Mouse (Mus musculus): ENCODE results near the gene Txlnb. TPM values are rescaled to one million over a fixed set of nuclear protein-coding genes. Genes with fewer than 3 reads are reported as not detected.
A peak's percentile ranks its signal among the peaks of the same experiment; 100 is the strongest.
"Not testable (repeated sequence)": the region's sequence is repeated elsewhere in the genome, so short reads cannot be mapped to it uniquely, and the experiment has no call there.

Gene Txlnb
- polyA plus RNA-seq, 1 experiment from 2014 or later = 4.7 TPM

DNA sequence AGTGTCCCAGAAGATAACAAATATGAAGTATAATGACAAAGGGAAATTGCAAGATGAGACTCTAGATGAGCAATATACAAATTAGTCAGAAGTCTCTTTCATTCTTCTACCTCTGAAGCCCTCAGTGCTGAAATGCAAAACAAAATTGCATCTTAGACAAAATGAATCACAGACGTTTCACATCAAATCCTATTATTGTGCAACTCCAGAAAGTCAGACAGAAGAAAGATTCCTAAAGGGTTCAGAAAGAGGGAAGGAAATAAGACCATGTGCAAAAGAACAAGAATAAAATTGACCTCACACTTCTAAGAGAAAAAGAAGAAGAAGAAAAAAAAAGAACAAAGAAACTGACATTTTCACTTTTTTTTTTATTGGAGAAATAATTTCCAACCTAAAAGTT lies 8.1 kb upstream of the Txlnb start:
- Histone ChIP-seq H3K9me3 (replicated peaks) (no peaks in the 10 kb centered on the region), H3K36me3 (no peaks in the 10 kb centered on the region), H3K27me3 (ENCODE audit: low read depth, poor library complexity, severe bottlenecking) (no peaks in the 10 kb centered on the region), H3K4me1 (no peaks in the 10 kb centered on the region), H3K4me3 (no peak overlapping the region), H3K27ac (replicated peaks) (no peak overlapping the region)
- WGBS = 83% methylated on average over 1 of the region's 1 CpGs
- DNase-seq (ENCODE audit: low spot score) = no peak

GRCm38 (mm10) chr10:17788347-17788746 lies 7.7 kb upstream of the Txlnb start:
- Histone ChIP-seq H3K9me3 (replicated peaks) (no peaks in the 10 kb centered on the region), H3K36me3 (no peaks in the 10 kb centered on the region), H3K27me3 (ENCODE audit: low read depth, poor library complexity, severe bottlenecking) (no peaks in the 10 kb centered on the region), H3K4me1 (no peaks in the 10 kb centered on the region), H3K4me3 (no peak overlapping the region), H3K27ac (replicated peaks) (no peak overlapping the region)
- DNase-seq (ENCODE audit: low spot score) = no peak
- WGBS = 91% methylated on average over 4 of the region's 4 CpGs

DNA sequence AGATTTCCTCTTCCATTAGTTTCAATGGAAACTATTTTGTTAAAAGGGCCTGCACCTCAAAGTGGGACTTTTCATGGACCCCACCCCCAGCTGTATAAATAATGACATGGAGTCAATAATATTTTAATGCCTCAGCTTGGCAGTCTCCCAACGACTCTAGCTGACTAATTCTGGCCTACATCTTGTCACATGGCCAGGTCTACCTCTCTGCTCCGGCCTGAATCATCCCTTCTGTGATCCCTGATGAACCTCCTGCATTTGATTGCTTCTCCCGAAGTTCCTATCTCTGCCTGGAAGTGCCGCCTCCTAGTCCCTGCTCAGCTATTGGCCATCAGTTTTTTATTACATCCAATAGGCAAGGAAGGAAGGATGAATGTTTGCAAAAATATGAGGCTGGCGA lies 2.1 kb upstream of the Txlnb start:
- no peak for DNase-seq (ENCODE audit: low spot score)
- WGBS = 90% methylated on average over 5 of the region's 5 CpGs

GRCm38 (mm10) chr10:17794443-17794842 lies 1.6 kb upstream of the Txlnb start:
- DNase-seq (ENCODE audit: low spot score) = no peak
- WGBS = 87% methylated on average over 5 of the region's 5 CpGs

More for the DNA sequence above, 2.1 kb upstream of the Txlnb start:
- peaks cover 33% of the 10 kb centered on the region for H3K4me1 ChIP-seq
- H3K9me3 ChIP-seq (replicated peaks) = 0 out of 2 replicates have a peak, but pooled peaks cover under 1% of the 10 kb centered on the region
- H3K36me3 ChIP-seq = peaks cover under 1% of the 10 kb centered on the region; the same call in 1 of the 2 replicates
- no peak overlapping the region for H3K4me3 ChIP-seq
- no peaks in the 10 kb centered on the region for H3K27me3 ChIP-seq (ENCODE audit: low read depth, poor library complexity, severe bottlenecking)
- no peak overlapping the region for H3K27ac ChIP-seq (replicated peaks)

GRCm38 (mm10) chr10:17795227-17795626 lies 799 bp upstream of the Txlnb start:
- WGBS = 88% methylated on average over 4 of the region's 4 CpGs
- Histone ChIP-seq H3K9me3 (replicated peaks) (0 out of 2 replicates have a peak, but pooled peaks cover 4% of the 10 kb centered on the region), H3K4me1 (peaks cover 33% of the 10 kb centered on the region), H3K27me3 (ENCODE audit: low read depth, poor library complexity, severe bottlenecking) (no peaks in the 10 kb centered on the region), H3K4me3 (no peak overlapping the region), H3K27ac (replicated peaks) (peak overlapping the region; percentile 91), H3K36me3 (peaks cover 7% of the 10 kb centered on the region; the same call in 1 of the 2 replicates)
- DNase-seq (ENCODE audit: low spot score) = no peak

More at GRCm38 (mm10) chr10:17794443-17794842, 1.6 kb upstream of the Txlnb start:
- Histone ChIP-seq H3K9me3 (replicated peaks) (0 out of 2 replicates have a peak, but pooled peaks cover 4% of the 10 kb centered on the region), H3K27ac (replicated peaks) (no peak overlapping the region), H3K4me1 (peaks cover 33% of the 10 kb centered on the region), H3K4me3 (no peak overlapping the region), H3K27me3 (ENCODE audit: low read depth, poor library complexity, severe bottlenecking) (no peaks in the 10 kb centered on the region), H3K36me3 (peaks cover 6% of the 10 kb centered on the region; the same call in 1 of the 2 replicates)

DNA sequence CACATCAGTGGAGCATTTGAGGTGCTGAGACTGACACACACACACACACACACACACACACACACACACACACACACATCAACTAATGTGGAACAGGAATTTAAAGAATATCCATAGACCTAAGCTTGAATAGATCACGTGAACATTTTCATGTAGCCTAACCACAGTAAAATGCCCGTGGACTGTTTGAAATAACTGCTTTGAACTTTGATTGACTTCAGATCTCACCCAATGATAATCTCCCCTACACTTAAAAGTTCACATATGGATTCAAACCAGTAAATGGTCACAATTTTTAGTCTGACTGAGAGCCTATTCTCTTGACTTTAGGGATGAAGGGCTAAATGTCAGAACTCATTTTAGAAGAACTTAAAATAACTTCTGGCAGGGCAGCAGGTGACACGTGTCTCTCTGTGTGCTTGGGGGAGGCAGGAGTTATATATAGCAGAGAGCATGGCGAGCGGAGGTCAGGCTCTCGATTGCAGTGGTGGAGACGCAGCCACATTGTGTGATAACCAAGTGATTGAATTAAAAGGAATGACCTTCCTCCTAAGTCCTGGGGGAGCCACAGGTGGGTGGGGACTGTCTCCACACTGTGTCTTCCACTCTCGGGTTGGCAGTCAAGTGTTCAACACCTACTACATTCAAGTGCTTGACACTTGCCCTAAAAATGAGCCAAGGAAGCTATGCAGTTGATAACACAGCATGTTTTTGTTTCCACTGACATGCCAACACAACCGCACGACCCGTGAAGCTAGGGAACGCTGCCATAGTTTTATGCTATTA lies 1.0 kb downstream of the Txlnb start:
- H3K4me1 ChIP-seq = peaks cover 33% of the 10 kb centered on the region
- WGBS = 83% methylated on average over 12 of the region's 12 CpGs
- H3K9me3 ChIP-seq (replicated peaks) = 0 out of 2 replicates have a peak, but pooled peaks cover 4% of the 10 kb centered on the region
- DNase-seq (ENCODE audit: low spot score) = no peak
- peak overlapping the region; percentile 49 for H3K4me3 ChIP-seq
- no peaks in the 10 kb centered on the region for H3K27me3 ChIP-seq (ENCODE audit: low read depth, poor library complexity, severe bottlenecking)
- peaks cover 7% of the 10 kb centered on the region; the same call in 1 of the 2 replicates for H3K36me3 ChIP-seq
- H3K27ac ChIP-seq (replicated peaks) = peak overlapping the region; percentile 91

GRCm38 (mm10) chr10:17797681-17798080 lies 1.7 kb downstream of the Txlnb start:
- Histone ChIP-seq H3K27me3 (ENCODE audit: low read depth, poor library complexity, severe bottlenecking) (no peaks in the 10 kb centered on the region), H3K4me1 (peaks cover 33% of the 10 kb centered on the region), H3K27ac (replicated peaks) (0 out of 2 replicates have a peak overlapping the region, but pooled peaks have one; percentile 91), H3K9me3 (replicated peaks) (0 out of 2 replicates have a peak, but pooled peaks cover 4% of the 10 kb centered on the region), H3K36me3 (peaks cover 7% of the 10 kb centered on the region; the same call in 1 of the 2 replicates), H3K4me3 (no peak overlapping the region)
- no peak for DNase-seq (ENCODE audit: low spot score)
- WGBS = 86% methylated on average over 3 of the region's 3 CpGs

DNA sequence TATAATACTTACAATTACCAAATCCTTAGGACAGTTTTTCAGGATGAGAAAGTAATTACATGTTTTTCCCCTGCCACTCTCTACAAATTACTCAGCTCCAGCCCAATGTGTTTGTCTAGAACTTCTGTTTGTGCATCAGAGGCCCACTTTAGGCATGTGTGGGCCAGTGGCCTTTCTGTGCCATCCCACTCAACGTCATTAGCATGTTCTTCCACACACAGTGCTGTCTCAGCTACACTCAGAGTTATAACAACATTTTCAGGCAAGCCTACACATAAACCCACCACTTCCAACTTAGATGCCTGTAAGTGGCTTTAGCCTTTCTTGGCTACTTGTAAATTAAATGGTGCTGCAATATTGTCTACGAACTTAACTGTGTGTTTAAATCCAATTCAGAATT lies 5.8 kb downstream of the Txlnb start:
- 87% methylated on average over 2 of the region's 2 CpGs for WGBS
- peaks cover 12% of the 10 kb centered on the region for H3K4me1 ChIP-seq
- 0 out of 2 replicates have a peak, but pooled peaks cover 4% of the 10 kb centered on the region for H3K9me3 ChIP-seq (replicated peaks)
- peaks cover 7% of the 10 kb centered on the region; the same call in 1 of the 2 replicates for H3K36me3 ChIP-seq
- H3K27me3 ChIP-seq (ENCODE audit: low read depth, poor library complexity, severe bottlenecking) = no peaks in the 10 kb centered on the region
- DNase-seq (ENCODE audit: low spot score) = no peak
- no peak overlapping the region for H3K27ac ChIP-seq (replicated peaks)
- H3K4me3 ChIP-seq = no peak overlapping the region

DNA sequence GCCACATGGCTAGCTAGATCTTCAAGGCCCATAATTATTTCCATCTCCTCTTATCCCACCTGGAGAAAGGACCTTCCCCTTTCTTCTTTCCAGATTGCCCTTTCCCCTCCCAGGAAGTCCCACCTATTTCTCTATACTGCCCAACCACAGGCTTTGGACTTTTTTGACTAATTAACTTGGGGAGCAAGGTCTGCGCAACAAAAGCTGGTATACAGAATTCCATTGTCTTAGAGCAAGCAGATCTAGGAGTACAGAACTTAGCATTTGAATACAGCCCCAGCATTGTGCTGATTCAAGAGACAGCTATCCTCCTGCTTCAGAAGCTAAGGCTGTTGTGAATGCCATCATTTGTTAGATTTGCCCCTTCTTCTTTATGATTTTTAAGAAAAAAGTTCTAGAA lies 12.5 kb downstream of the Txlnb start:
- no peaks in the 10 kb centered on the region for H3K9me3 ChIP-seq (replicated peaks)
- H3K4me1 ChIP-seq = no peaks in the 10 kb centered on the region
- no peak overlapping the region for H3K4me3 ChIP-seq
- peaks cover 12% of the 10 kb centered on the region for H3K36me3 ChIP-seq
- DNase-seq (ENCODE audit: low spot score) = no peak
- no peaks in the 10 kb centered on the region for H3K27me3 ChIP-seq (ENCODE audit: low read depth, poor library complexity, severe bottlenecking)
- WGBS = 89% methylated on average over 1 of the region's 1 CpGs
- H3K27ac ChIP-seq (replicated peaks) = no peak overlapping the region

DNA sequence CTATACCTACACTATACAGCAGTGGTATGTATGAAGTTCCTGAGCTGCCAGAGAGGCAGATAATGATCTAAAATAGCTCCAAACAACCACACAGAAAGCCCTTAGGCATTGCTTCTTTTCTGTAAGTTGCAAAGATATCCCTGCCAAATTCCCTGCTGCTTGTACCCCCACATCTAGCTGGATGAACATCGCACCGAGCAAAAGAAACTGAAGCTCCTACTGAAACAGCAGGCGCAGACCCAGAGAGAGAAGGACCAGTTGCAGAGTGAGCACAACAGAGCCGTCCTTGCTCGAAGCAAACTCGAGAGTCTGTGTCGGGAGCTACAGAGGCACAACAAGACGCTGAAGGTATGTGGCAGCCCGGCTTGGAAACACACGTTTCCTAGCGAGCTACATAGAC lies 19.0 kb downstream of the Txlnb start:
- H3K9me3 ChIP-seq (replicated peaks) = peaks cover 18% of the 10 kb centered on the region; the same call in 1 of the 2 replicates
- H3K4me1 ChIP-seq = no peaks in the 10 kb centered on the region
- peaks cover 48% of the 10 kb centered on the region for H3K36me3 ChIP-seq
- no peaks in the 10 kb centered on the region for H3K27me3 ChIP-seq (ENCODE audit: low read depth, poor library complexity, severe bottlenecking)
- no peak overlapping the region for H3K27ac ChIP-seq (replicated peaks)
- H3K4me3 ChIP-seq = no peak overlapping the region
- 87% methylated on average over 11 of the region's 11 CpGs for WGBS
- no peak for DNase-seq (ENCODE audit: low spot score)

DNA sequence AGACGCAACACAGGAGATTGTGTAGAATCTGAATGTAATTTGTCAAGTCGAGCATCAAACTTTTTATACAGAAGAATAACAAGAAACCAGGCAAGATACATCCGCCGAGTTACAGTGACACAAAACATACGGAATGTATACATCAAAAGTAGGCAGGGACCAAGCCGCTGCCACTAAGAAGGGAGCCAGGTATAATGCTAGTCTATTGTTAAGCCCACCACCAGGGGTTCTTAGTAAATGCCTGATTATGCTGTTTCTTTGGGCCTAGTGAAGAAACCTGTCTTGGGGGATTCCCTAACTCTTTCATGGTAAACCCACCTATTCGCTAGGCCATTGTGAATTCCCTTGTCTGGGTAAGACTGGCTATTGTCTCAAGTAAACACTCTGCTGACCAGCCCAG lies 24.4 kb downstream of the Txlnb start:
- peaks cover 19% of the 10 kb centered on the region; the same call in 1 of the 2 replicates for H3K9me3 ChIP-seq (replicated peaks)
- H3K4me1 ChIP-seq; H3K27me3 ChIP-seq (ENCODE audit: low read depth, poor library complexity, severe bottlenecking); H3K27ac ChIP-seq (replicated peaks); H3K4me3 ChIP-seq; DNase-seq (ENCODE audit: low spot score): not testable (repeated sequence)
- peaks cover 50% of the 10 kb centered on the region for H3K36me3 ChIP-seq
- 89% methylated on average over 7 of the region's 7 CpGs for WGBS

GRCm38 (mm10) chr10:17827391-17827790 lies 31.4 kb downstream of the Txlnb start:
- H3K27ac ChIP-seq (replicated peaks) = peak overlapping the region; percentile 77

GRCm38 (mm10) chr10:17829205-17829604 lies 33.2 kb downstream of the Txlnb start:
- Histone ChIP-seq H3K27me3 (ENCODE audit: low read depth, poor library complexity, severe bottlenecking) (no peaks in the 10 kb centered on the region), H3K4me1 (peaks cover 62% of the 10 kb centered on the region), H3K4me3 (no peak overlapping the region), H3K36me3 (peaks cover 8% of the 10 kb centered on the region), H3K9me3 (replicated peaks) (no peaks in the 10 kb centered on the region), H3K27ac (replicated peaks) (no peak overlapping the region)
- WGBS = 89% methylated on average over 4 of the region's 4 CpGs
- DNase-seq (ENCODE audit: low spot score) = no peak

More at GRCm38 (mm10) chr10:17827391-17827790, 31.4 kb downstream of the Txlnb start:
- no peaks in the 10 kb centered on the region for H3K27me3 ChIP-seq (ENCODE audit: low read depth, poor library complexity, severe bottlenecking)
- peak; percentile 77 for DNase-seq (ENCODE audit: low spot score)
- H3K4me1 ChIP-seq = peaks cover 59% of the 10 kb centered on the region
- peaks cover 8% of the 10 kb centered on the region for H3K36me3 ChIP-seq
- under 1% methylated on average over 12 of the region's 12 CpGs for WGBS
- H3K9me3 ChIP-seq (replicated peaks) = no peaks in the 10 kb centered on the region
- peak overlapping the region; percentile 34 for H3K4me3 ChIP-seq

All from midbrain, embryonic 10.5 days (tissue).